Mouse (Mus musculus): ENCODE data around the gene Phc2. TPM values are rescaled to one million over a fixed set of nuclear protein-coding genes. Genes with fewer than 3 reads are reported as not detected.

Phc2 gene
- total and polyA plus RNA-seq, 3 experiments: 23.7 to 65.5 TPM; not detected in 1

GRCm38 (mm10) chr4:128613326-128613725, 41.2 kb upstream of the Phc2 start:
- Histone ChIP-seq H3K9me3 (replicated peaks; ENCODE audit: insufficient read depth, low read length) (no peaks in the 10 kb centered on the region), H3K9ac (ENCODE audit: control insufficient read depth, low read depth, low read length, poor library complexity, severe bottlenecking) (no peak overlapping the region), H3K79me2 (ENCODE audit: control insufficient read depth, insufficient read depth, low read length, poor library complexity) (no peaks in the 10 kb centered on the region; the same call in 1 of the 2 replicates), H3K36me3 (ENCODE audit: control insufficient read depth in 1 of 2, insufficient read depth in 2 of 2, low read length in 2 of 2) (peaks cover 0 to 4% of the 10 kb centered on the region in 2 experiments; a peak in 1 of 4 replicates), H3K4me1 (ENCODE audit: control insufficient read depth in 1 of 2, insufficient read depth in 2 of 2, low read length in 2 of 2) (peaks cover 0 to 4% of the 10 kb centered on the region in 2 experiments; a peak in 1 of 4 replicates), H3K27me3 (ENCODE audit: control insufficient read depth in 1 of 2, insufficient read depth in 2 of 2, low read length in 2 of 2) (no peaks in the 10 kb centered on the region), H3K4me3 (ENCODE audit: control insufficient read depth in 1 of 2, insufficient read depth in 1 of 2, low read depth in 2 of 2, low read length in 2 of 2) (no peak overlapping the region), H3K27ac (ENCODE audit: control insufficient read depth, low read depth, low read length) (no peak overlapping the region)
- peak; percentile 82 for DNase-seq (ENCODE audit: low read depth, low spot score)
- TF ChIP-seq MAFK (IDR thresholded peaks at IDR 0.05; ENCODE audit: borderline replicate concordance, low read depth, low read length): no peak
- no peak for TF ChIP-seq E2F4 (IDR thresholded peaks at IDR 0.05; ENCODE audit: borderline replicate concordance, low read depth, low read length)
- peak; percentile 73 for TF ChIP-seq ZC3H11A (IDR thresholded peaks at IDR 0.05; ENCODE audit: low read depth, low read length)
- peak; percentile 82 for TF ChIP-seq SMC3 (IDR thresholded peaks at IDR 0.05; ENCODE audit: low read depth, low read length)
- TF ChIP-seq RAD21 (IDR thresholded peaks at IDR 0.05; ENCODE audit: low read depth, low read length): peak; percentile 91
- TF ChIP-seq CTCF (IDR thresholded peaks at IDR 0.05 in 2 of 3, conservative IDR thresholded peaks at IDR 0.05 in 1 of 3; ENCODE audit: control insufficient read depth in 1 of 3, insufficient read depth in 1 of 3, low read depth in 2 of 3, low read length in 3 of 3, poor library complexity in 1 of 3, severe bottlenecking in 1 of 3): peak; percentile 44 to 91 (median 72); a peak in 5 of 6 replicates

GRCm38 (mm10) chr4:128615761-128616160, 38.7 kb upstream of the Phc2 start:
- no peak overlapping the region for H3K27ac ChIP-seq (ENCODE audit: control insufficient read depth, low read depth, low read length)
- H3K4me1 ChIP-seq (ENCODE audit: control insufficient read depth in 1 of 2, insufficient read depth in 2 of 2, low read length in 2 of 2): 0 out of 4 replicates have a peak, but pooled peaks cover 0 to 4% of the 10 kb centered on the region in 2 experiments
- H3K79me2 ChIP-seq (ENCODE audit: control insufficient read depth, insufficient read depth, low read length, poor library complexity): no peaks in the 10 kb centered on the region
- no peaks in the 10 kb centered on the region for H3K27me3 ChIP-seq (ENCODE audit: control insufficient read depth in 1 of 2, insufficient read depth in 2 of 2, low read length in 2 of 2)
- peaks cover 0 to 2% of the 10 kb centered on the region in 2 experiments; a peak in 1 of 4 replicates for H3K36me3 ChIP-seq (ENCODE audit: control insufficient read depth in 1 of 2, insufficient read depth in 2 of 2, low read length in 2 of 2)
- no peak for TF ChIP-seq RAD21 (IDR thresholded peaks at IDR 0.05; ENCODE audit: low read depth, low read length)
- H3K9ac ChIP-seq (ENCODE audit: control insufficient read depth, low read depth, low read length, poor library complexity, severe bottlenecking): no peak overlapping the region
- DNase-seq (ENCODE audit: low read depth, low spot score): no peak
- H3K9me3 ChIP-seq (replicated peaks; ENCODE audit: insufficient read depth, low read length): no peaks in the 10 kb centered on the region
- H3K4me3 ChIP-seq (ENCODE audit: control insufficient read depth in 1 of 2, insufficient read depth in 1 of 2, low read depth in 2 of 2, low read length in 2 of 2): no peak overlapping the region

GRCm38 (mm10) chr4:128617363-128618120, 37.0 kb upstream of the Phc2 start:
- Histone ChIP-seq H3K27ac (ENCODE audit: control insufficient read depth, low read depth, low read length) (no peak overlapping the region), H3K9me3 (replicated peaks; ENCODE audit: insufficient read depth, low read length) (no peaks in the 10 kb centered on the region), H3K27me3 (ENCODE audit: control insufficient read depth in 1 of 2, insufficient read depth in 2 of 2, low read length in 2 of 2) (no peaks in the 10 kb centered on the region), H3K4me3 (ENCODE audit: control insufficient read depth in 1 of 2, insufficient read depth in 1 of 2, low read depth in 2 of 2, low read length in 2 of 2) (no peak overlapping the region), H3K36me3 (ENCODE audit: control insufficient read depth in 1 of 2, insufficient read depth in 2 of 2, low read length in 2 of 2) (no peaks in the 10 kb centered on the region), H3K4me1 (ENCODE audit: control insufficient read depth in 1 of 2, insufficient read depth in 2 of 2, low read length in 2 of 2) (no peaks in the 10 kb centered on the region; a peak in 1 of 4 replicates), H3K79me2 (ENCODE audit: control insufficient read depth, insufficient read depth, low read length, poor library complexity) (no peaks in the 10 kb centered on the region), H3K9ac (ENCODE audit: control insufficient read depth, low read depth, low read length, poor library complexity, severe bottlenecking) (no peak overlapping the region)
- no peak for DNase-seq (ENCODE audit: low read depth, low spot score)
- TF ChIP-seq NRF1 (IDR thresholded peaks at IDR 0.05; ENCODE audit: insufficient read depth, low read depth, low read length, poor library complexity, severe bottlenecking) (no peak), ZKSCAN1 (IDR thresholded peaks at IDR 0.05; ENCODE audit: low read depth, low read length) (no peak), JUND (IDR thresholded peaks at IDR 0.05; ENCODE audit: low read depth, low read length) (no peak), USF2 (IDR thresholded peaks at IDR 0.05; ENCODE audit: borderline replicate concordance in 1 of 2, insufficient read depth in 1 of 2, low read depth in 1 of 2, low read length in 2 of 2) (no peak), GABPA (IDR thresholded peaks at IDR 0.05; ENCODE audit: low read depth, low read length) (no peak), MYC (IDR thresholded peaks at IDR 0.05; ENCODE audit: low read depth, low read length) (no peak), POLR2AphosphoS5 (IDR thresholded peaks at IDR 0.05; ENCODE audit: borderline replicate concordance, low read depth, low read length) (no peak), EP300 (IDR thresholded peaks at IDR 0.05; ENCODE audit: low read depth in 1 of 2, low read length in 2 of 2) (no peak), KAT2A (conservative IDR thresholded peaks at IDR 0.05; ENCODE audit: low read depth, low read length) (no peak), MXI1 (IDR thresholded peaks at IDR 0.05; ENCODE audit: low read depth, low read length) (no peak), RAD21 (IDR thresholded peaks at IDR 0.05; ENCODE audit: low read depth, low read length) (no peak), SIN3A (IDR thresholded peaks at IDR 0.05; ENCODE audit: low read length) (no peak)

Measured in MEL (cell line).